Mouse (Mus musculus): ENCODE results near the gene Ppard.

DNA sequence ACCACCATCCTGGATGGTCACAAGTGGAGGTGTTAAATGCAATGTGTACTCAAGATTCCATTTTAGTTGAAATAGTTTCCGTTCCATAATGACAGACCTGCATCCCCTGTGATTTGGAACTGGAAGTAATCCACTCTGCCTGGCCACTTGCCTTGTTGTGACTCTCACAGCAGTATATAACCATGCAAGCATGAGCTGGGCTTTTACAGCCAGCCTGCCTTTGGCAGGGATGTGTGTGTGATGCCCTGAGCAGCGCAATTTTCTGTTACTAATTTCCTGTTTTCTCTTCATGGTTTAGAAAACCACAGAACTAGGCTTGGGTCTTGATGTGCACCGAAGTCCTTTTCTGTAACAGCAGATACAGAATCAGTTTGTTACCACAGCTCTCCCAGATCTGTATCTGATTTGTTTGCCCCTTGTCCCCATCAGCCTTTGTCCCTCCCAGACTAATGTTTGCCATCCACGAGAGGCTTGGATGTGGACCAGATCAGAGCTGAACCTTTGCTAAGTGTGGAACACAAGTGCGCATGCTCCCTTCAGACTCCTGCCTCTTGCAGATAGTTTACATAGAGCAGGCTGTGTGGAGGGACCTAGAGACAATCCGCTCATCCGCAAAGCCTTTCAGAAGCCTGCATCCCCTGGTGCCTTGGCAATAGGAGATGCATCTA lies 47.4 kb upstream of the Ppard start:
- no peak for TF ChIP-seq TAL1 (IDR thresholded peaks at IDR 0.05; ENCODE audit: low read length)
- TF ChIP-seq GATA1 (IDR thresholded peaks at IDR 0.05; ENCODE audit: low read length) = no peak

Data from erythroblast, embryonic 14.5 days (primary cell).